Mouse (Mus musculus) neural tube, embryonic 14.5 days (tissue): ENCODE results near the gene Erbb3. TPM values are rescaled to one million over a fixed set of nuclear protein-coding genes. Genes with fewer than 3 reads are reported as not detected.
"Not testable (repeated sequence)": the region's sequence is repeated elsewhere in the genome, so short reads cannot be mapped to it uniquely, and the experiment has no call there.

Experiments used
- ATAC-seq: fragments of 200-750 bp; cut with Nextera tagmentation; 2 replicates; pipeline ENCODE4 v1.8.0; 2017; ENCODE audit warnings: low read depth, mild to moderate bottlenecking, moderate TSS enrichment, moderate library complexity
- H3K27ac ChIP-seq: fragments of 300-500 bp; sonication (generic); 2 replicates; pipeline ENCODE4 v1.5.1; 2014; ENCODE audit warnings: low read depth, mild to moderate bottlenecking, control low read depth, low read length, moderate library complexity, mixed read lengths
- H3K27me3 ChIP-seq: fragments of 300-500 bp; sonication (generic); 2 replicates; pipeline ENCODE4 v1.6.1; 2014; ENCODE audit warnings: low read length; ENCODE audit not compliant: control insufficient read depth, insufficient read depth
- H3K36me3 ChIP-seq: fragments of 300-500 bp; sonication (generic); 2 replicates; pipeline ENCODE4 v1.6.1; 2014; ENCODE audit warnings: low read length, mixed read lengths; ENCODE audit not compliant: control insufficient read depth, insufficient read depth
- H3K4me1 ChIP-seq: fragments of 300-500 bp; sonication (generic); 2 replicates; pipeline ENCODE4 v1.6.1; 2014; ENCODE audit warnings: low read length; ENCODE audit not compliant: control insufficient read depth, insufficient read depth
- H3K4me2 ChIP-seq: fragments of 300-500 bp; sonication (generic); 2 replicates; pipeline ENCODE4 v1.6.1; 2014; ENCODE audit warnings: mild to moderate bottlenecking, low read depth, low read length, control low read depth
- H3K4me3 ChIP-seq: fragments of 300-500 bp; sonication (generic); 2 replicates; pipeline ENCODE4 v1.5.1; 2014; ENCODE audit warnings: low read depth, low read length, control low read depth, mixed read lengths
- H3K9ac ChIP-seq: fragments of 300-500 bp; sonication (generic); replicated peaks from 2 replicates; pipeline ENCODE4 v1.6.1; 2014; ENCODE audit warnings: low read depth, mild to moderate bottlenecking, control low read depth, low read length, mixed read lengths
- H3K9me3 ChIP-seq: fragments of 300-500 bp; sonication (generic); 2 replicates; pipeline ENCODE4 v1.6.1; 2016; ENCODE audit warnings: low read length; ENCODE audit not compliant: control insufficient read depth
- WGBS: fragments of 180-500 bp; shearing (Covaris S2); extraction: QIAGEN DNeasy Blood & Tissue Kit; methylation state at CpG from one replicate; pipeline ENCODE4 v1.1.7; 2014; 5-methylcytosine and 5-hydroxymethylcytosine counted together
- polyA plus RNA-seq: library from polyadenylated mRNA; unstranded; fragments of >200 nt; fragmentation: Nextera tagmentation; extraction: Ambion mirVana; gene quantifications from 2 replicates; pipeline ENCODE4 v1.2.1, GENCODE M21; 2014

The Erbb3 gene
- polyA plus RNA-seq: 1.4 and 6.0 TPM in 2 replicates

DNA sequence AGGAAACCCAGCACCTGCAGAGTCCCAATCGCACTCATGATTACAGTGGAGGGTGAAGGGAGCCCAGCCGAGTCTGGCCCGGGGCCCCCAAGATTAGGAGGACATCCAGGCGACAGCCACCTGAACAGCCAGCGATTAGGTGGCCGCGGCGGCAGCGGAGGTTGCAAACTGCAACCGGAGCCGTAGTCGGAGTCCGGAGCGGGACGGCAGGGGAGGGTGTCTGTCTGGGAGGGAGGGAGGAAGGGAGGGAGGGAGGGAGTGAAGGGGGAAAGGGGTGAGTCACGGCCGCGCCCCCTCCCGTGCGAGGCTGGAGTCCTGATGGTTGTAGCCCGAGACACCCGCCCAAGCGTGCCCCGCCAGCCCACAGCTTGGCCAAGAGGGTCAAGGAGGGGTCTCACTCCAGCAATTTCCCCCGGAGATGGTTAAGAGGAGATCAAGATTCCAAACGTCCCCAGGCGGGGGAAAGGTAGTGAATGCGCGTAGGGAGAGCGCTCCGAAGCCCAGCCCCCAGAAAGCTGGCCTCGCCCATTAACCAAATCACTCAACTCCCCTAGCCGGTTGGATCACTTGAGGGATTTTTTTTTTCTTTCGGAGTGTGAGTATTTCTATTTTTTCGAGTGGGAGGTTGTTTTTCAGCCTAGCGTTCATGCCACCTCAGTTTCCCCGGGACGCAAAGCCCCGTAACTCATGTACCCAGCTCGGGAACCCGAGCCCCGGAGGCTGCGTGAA is at the start of gene Erbb3:
Gene Erbb3, minus strand, starts transcription at position 189 of the 729 bp plus-strand sequence.
- H3K4me3 ChIP-seq: peak within 1 kb of the TSS; percentile 63
- peak within 1 kb of the TSS; percentile 94 for H3K4me2 ChIP-seq
- ATAC-seq: peak; percentile 22; the same call in 1 of the 2 replicates
- no peaks in the 10 kb centered on the region for H3K36me3 ChIP-seq
- H3K27ac ChIP-seq: no peak within 1 kb of the TSS
- no peaks in the 10 kb centered on the region for H3K9me3 ChIP-seq
- H3K4me1 ChIP-seq: no peaks in the 10 kb centered on the region
- under 1% methylated on average over 42 of the region's 43 CpGs for WGBS
- H3K27me3 ChIP-seq: peaks cover 26% of the 10 kb centered on the region
- H3K9ac ChIP-seq: peak within 1 kb of the TSS; percentile 57

GRCm38 (mm10) chr10:128637011-128637410 is 47.6 kb upstream of the Erbb3 start:
- no peak overlapping the region for H3K4me3 ChIP-seq
- no peak for ATAC-seq
- no peaks in the 10 kb centered on the region for H3K9me3 ChIP-seq
- no peak overlapping the region for H3K27ac ChIP-seq
- H3K36me3 ChIP-seq: peaks cover 70% of the 10 kb centered on the region
- no peaks in the 10 kb centered on the region for H3K27me3 ChIP-seq
- no peaks in the 10 kb centered on the region for H3K4me1 ChIP-seq
- 9% methylated on average over 11 of the region's 11 CpGs for WGBS
- H3K4me2 ChIP-seq: 0 out of 2 replicates have a peak overlapping the region, but pooled peaks have one; percentile 8
- H3K9ac ChIP-seq: no peak overlapping the region

GRCm38 (mm10) chr10:128636561-128636960 is 47.1 kb upstream of the Erbb3 start:
- Histone ChIP-seq H3K9ac (no peak overlapping the region), H3K4me3 (no peak overlapping the region), H3K27ac (no peak overlapping the region), H3K9me3 (no peaks in the 10 kb centered on the region), H3K27me3 (no peaks in the 10 kb centered on the region), H3K4me2 (no peak overlapping the region), H3K36me3 (peaks cover 70% of the 10 kb centered on the region), H3K4me1 (no peaks in the 10 kb centered on the region)
- 50% methylated on average over 5 of the region's 6 CpGs for WGBS
- ATAC-seq: no peak

- Histone ChIP-seq H3K27me3 (no peaks in the 10 kb centered on the region), H3K9me3 (no peaks in the 10 kb centered on the region), H3K27ac (no peak overlapping the region), H3K9ac (no peak overlapping the region), H3K36me3 (peaks cover 67% of the 10 kb centered on the region), H3K4me1 (no peaks in the 10 kb centered on the region), H3K4me2 (no peak overlapping the region), H3K4me3 (no peak overlapping the region)
- ATAC-seq: no peak
- 97% methylated on average over 13 of the region's 13 CpGs for WGBS
Observed at GRCm38 (mm10) chr10:128635697-128636096, 46.2 kb upstream of the Erbb3 start.

DNA sequence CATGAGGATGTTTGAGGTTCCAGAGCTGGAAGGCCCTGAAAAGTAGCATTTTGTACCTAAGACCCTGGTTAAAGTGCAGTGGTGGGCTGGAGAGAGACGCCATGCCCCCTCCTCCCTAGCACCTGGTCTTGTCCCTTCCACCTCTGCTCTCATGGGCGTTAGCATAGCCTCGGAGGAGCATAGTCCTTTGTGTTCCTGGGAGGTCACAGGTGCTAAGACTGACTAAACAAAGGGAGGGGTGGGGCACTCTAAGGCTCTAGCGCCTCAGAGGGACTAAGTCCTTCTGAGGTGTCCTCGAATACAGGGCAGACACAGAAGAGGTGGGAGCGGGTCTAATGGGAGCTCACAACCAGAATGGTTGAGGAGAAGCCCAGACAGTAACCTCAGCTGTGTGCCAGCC is 42.1 kb upstream of the Erbb3 start:
- WGBS: 21% methylated on average over 6 of the region's 6 CpGs
- Histone ChIP-seq H3K4me2 (no peak overlapping the region), H3K4me3 (no peak overlapping the region), H3K27ac (no peak overlapping the region), H3K27me3 (no peaks in the 10 kb centered on the region), H3K36me3 (peaks cover 42% of the 10 kb centered on the region), H3K9ac (no peak overlapping the region), H3K4me1 (no peaks in the 10 kb centered on the region), H3K9me3 (no peaks in the 10 kb centered on the region)
- ATAC-seq: no peak

- H3K36me3 ChIP-seq: peaks cover 29% of the 10 kb centered on the region
- H3K27me3 ChIP-seq, H3K9me3 ChIP-seq, H3K4me2 ChIP-seq, H3K4me3 ChIP-seq, H3K4me1 ChIP-seq, ATAC-seq, H3K9ac ChIP-seq, H3K27ac ChIP-seq: not testable (repeated sequence)
- WGBS: 90% methylated on average over 5 of the region's 5 CpGs
Observed at GRCm38 (mm10) chr10:128630306-128630705, 40.9 kb upstream of the Erbb3 start.

- no peak for ATAC-seq
- 60% methylated on average over 2 of the region's 2 CpGs for WGBS
- no peak overlapping the region for H3K27ac ChIP-seq
- no peak overlapping the region for H3K4me3 ChIP-seq
- peaks cover 6% of the 10 kb centered on the region; the same call in 1 of the 2 replicates for H3K4me1 ChIP-seq
- H3K27me3 ChIP-seq: no peaks in the 10 kb centered on the region
- no peak overlapping the region for H3K9ac ChIP-seq
- peaks cover 24% of the 10 kb centered on the region for H3K36me3 ChIP-seq
- H3K4me2 ChIP-seq: no peak overlapping the region
- H3K9me3 ChIP-seq: no peaks in the 10 kb centered on the region
Observed at GRCm38 (mm10) chr10:128629746-128630145, 40.3 kb upstream of the Erbb3 start.

- no peak for ATAC-seq
- H3K4me1 ChIP-seq: peaks cover 6% of the 10 kb centered on the region; the same call in 1 of the 2 replicates
- no peaks in the 10 kb centered on the region for H3K9me3 ChIP-seq
- H3K36me3 ChIP-seq: peaks cover 9% of the 10 kb centered on the region
- 87% methylated on average over 10 of the region's 10 CpGs for WGBS
- no peak overlapping the region for H3K4me3 ChIP-seq
- H3K27ac ChIP-seq: no peak overlapping the region
- no peak overlapping the region for H3K4me2 ChIP-seq
- no peaks in the 10 kb centered on the region for H3K27me3 ChIP-seq
- no peak overlapping the region for H3K9ac ChIP-seq
Observed at GRCm38 (mm10) chr10:128627398-128628317, 38.2 kb upstream of the Erbb3 start.
